Mouse (Mus musculus): Measurements from ENCODE around the gene Iqcc.

DNA sequence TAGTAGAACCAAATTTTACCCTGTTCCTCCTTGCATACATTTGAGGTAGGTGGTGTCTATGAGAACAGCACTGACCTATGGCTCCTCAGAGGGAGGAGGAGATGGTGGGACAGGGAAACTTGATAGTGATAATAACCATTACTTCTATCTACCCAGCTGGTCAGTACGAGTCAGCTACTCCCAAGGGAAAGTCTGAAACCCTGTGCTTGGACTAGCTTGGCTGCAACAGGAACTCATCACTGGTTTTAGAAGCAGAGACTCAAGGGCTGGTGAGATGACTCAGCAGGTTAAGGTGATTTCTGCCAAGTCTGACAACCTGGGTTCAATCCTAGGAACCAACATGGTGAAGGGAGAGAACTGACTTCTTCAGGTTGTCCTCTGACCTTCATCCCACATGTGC, 29.8 kb upstream of the Iqcc start:
- TF ChIP-seq POLR2AphosphoS2 (IDR thresholded peaks at IDR 0.05; ENCODE audit: insufficient read length, low read depth) (no peak), MYOG (IDR thresholded peaks at IDR 0.05; ENCODE audit: control insufficient read depth in 1 of 3, insufficient read depth in 1 of 3, insufficient read length in 2 of 3, low read depth in 2 of 3) (no peak), E2F4 (IDR thresholded peaks at IDR 0.05; ENCODE audit: insufficient read depth) (no peak), CEBPB (IDR thresholded peaks at IDR 0.05; ENCODE audit: insufficient read depth, poor library complexity, severe bottlenecking) (no peak), POLR2A (IDR thresholded peaks at IDR 0.05; ENCODE audit: insufficient read length, low read depth) (no peak), USF1 (IDR thresholded peaks at IDR 0.05; ENCODE audit: low read depth) (no peak)
